Mouse (Mus musculus) liver, embryonic 15.5 days (tissue): ENCODE measurements around the gene Epb41. TPM values are rescaled to one million over a fixed set of nuclear protein-coding genes. Genes with fewer than 3 reads are reported as not detected.

Experiments used
- ATAC-seq: fragments of 200-750 bp; cut with Nextera tagmentation; 2 replicates; pipeline ENCODE4 v1.8.0; 2017; ENCODE audit warnings: moderate number of reproducible peaks, mild to moderate bottlenecking, moderate library complexity; ENCODE audit not compliant: insufficient read depth
- H3K27ac ChIP-seq: fragments of 300-500 bp; sonication (generic); replicated peaks from 2 replicates; pipeline ENCODE4 v1.5.1; 2015; ENCODE audit warnings: mild to moderate bottlenecking, inconsistent platforms
- H3K27me3 ChIP-seq: fragments of 300-500 bp; sonication (generic); 2 replicates; pipeline ENCODE4 v1.6.1; 2015; ENCODE audit warnings: mild to moderate bottlenecking, inconsistent platforms
- H3K36me3 ChIP-seq: fragments of 300-500 bp; sonication (generic); replicated peaks from 2 replicates; pipeline ENCODE4 v1.6.1; 2015; ENCODE audit warnings: moderate library complexity, mild to moderate bottlenecking, inconsistent platforms
- H3K4me1 ChIP-seq: fragments of 300-500 bp; sonication (generic); replicated peaks from 2 replicates; pipeline ENCODE4 v1.6.1; 2015; ENCODE audit warnings: inconsistent platforms
- H3K4me2 ChIP-seq: fragments of 300-500 bp; sonication (generic); 2 replicates; pipeline ENCODE4 v1.6.1; 2015; ENCODE audit warnings: moderate library complexity, mild to moderate bottlenecking, inconsistent platforms
- H3K4me3 ChIP-seq: fragments of 300-500 bp; sonication (generic); replicated peaks from 2 replicates; pipeline ENCODE4 v1.5.1; 2015; ENCODE audit warnings: mild to moderate bottlenecking, inconsistent platforms
- H3K9ac ChIP-seq: fragments of 300-500 bp; sonication (generic); 2 replicates; pipeline ENCODE4 v1.6.1; 2015; ENCODE audit warnings: moderate library complexity, mild to moderate bottlenecking, inconsistent platforms
- H3K9me3 ChIP-seq: fragments of 300-500 bp; sonication (generic); replicated peaks from 2 replicates; pipeline ENCODE4 v1.6.1; 2016; ENCODE audit warnings: inconsistent platforms
- WGBS: fragments of 180-500 bp; shearing (Covaris S2); methylation state at CpG from one replicate; pipeline ENCODE4 v1.1.7; 2015; ENCODE audit warnings: mixed read lengths; ENCODE audit not compliant: insufficient replicate concordance; 5-methylcytosine and 5-hydroxymethylcytosine counted together
- polyA plus RNA-seq: library from polyadenylated mRNA; unstranded; fragments of >200 nt; fragmentation: Nextera tagmentation; extraction: Ambion mirVana; gene quantifications from 2 replicates; pipeline ENCODE4 v1.2.1, GENCODE M21; 2015

Gene Epb41
- polyA plus RNA-seq, 1 experiment from 2014 or later, result 181 TPM

- WGBS, result 77% methylated on average over 8 of the region's 8 CpGs
- H3K4me1 ChIP-seq, result no peaks in the 10 kb centered on the region
- no peak for ATAC-seq
- H3K4me2 ChIP-seq, result no peak overlapping the region
- H3K4me3 ChIP-seq, result no peak overlapping the region
- H3K9ac ChIP-seq, result no peak overlapping the region
- peaks cover 92% of the 10 kb centered on the region for H3K36me3 ChIP-seq
- no peaks in the 10 kb centered on the region for H3K9me3 ChIP-seq
- no peak overlapping the region for H3K27ac ChIP-seq
- no peaks in the 10 kb centered on the region for H3K27me3 ChIP-seq
Observed at GRCm38 (mm10) chr4:131950657-131951056, 124.5 kb downstream of the Epb41 start.

DNA sequence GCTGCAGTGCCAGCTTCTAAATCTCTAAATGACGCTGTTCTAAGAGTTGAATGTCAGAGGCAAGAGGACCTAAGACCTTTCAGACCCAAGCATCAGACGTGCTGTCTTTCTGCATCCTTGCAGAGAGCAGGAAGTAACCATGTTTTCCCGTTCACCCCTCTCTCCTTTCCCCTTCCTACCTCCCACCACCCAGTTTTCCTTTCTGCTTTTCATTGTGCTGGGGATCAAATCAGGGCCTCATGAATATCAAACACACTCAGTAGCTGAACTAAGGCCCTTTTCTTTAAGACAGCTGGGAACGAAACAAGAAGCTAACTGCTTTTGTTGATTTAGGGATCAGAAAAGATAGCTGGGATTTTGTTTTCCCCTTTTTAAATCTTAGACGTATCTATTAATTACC, 125.2 kb downstream of the Epb41 start:
- WGBS, result 81% methylated on average over 5 of the region's 5 CpGs
- ATAC-seq, result no peak
- Histone ChIP-seq H3K9me3 (no peaks in the 10 kb centered on the region), H3K4me2 (no peak overlapping the region), H3K4me3 (no peak overlapping the region), H3K9ac (no peak overlapping the region), H3K27ac (no peak overlapping the region), H3K27me3 (no peaks in the 10 kb centered on the region), H3K4me1 (no peaks in the 10 kb centered on the region), H3K36me3 (peaks cover 92% of the 10 kb centered on the region)

GRCm38 (mm10) chr4:131947848-131948247, 127.3 kb downstream of the Epb41 start:
- Histone ChIP-seq H3K9ac (no peak overlapping the region), H3K27me3 (no peaks in the 10 kb centered on the region), H3K9me3 (no peaks in the 10 kb centered on the region), H3K4me2 (no peak overlapping the region), H3K36me3 (peaks cover 92% of the 10 kb centered on the region), H3K4me1 (no peaks in the 10 kb centered on the region), H3K4me3 (no peak overlapping the region), H3K27ac (no peak overlapping the region)
- no peak for ATAC-seq
- WGBS, result 88% methylated on average over 11 of the region's 11 CpGs

DNA sequence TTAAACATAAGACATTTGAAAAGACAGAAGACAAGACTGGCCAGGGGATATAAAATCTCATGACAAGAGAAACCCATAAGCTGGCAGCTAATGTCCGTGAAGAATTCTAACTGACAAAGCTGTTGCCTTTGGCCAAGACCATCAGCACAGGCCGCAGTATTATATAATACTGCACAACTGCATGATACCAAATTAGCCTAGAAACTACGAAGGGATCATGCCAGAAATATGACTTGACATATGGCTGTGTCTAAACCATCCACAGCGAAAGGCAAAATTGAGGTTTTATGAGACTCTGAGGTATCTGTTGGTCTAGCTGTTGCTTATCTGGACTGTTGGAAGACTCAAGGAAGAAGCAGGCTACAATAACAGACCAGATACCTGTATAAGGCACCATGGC, 134.3 kb downstream of the Epb41 start:
- Histone ChIP-seq H3K4me1 (0 out of 2 replicates have a peak, but pooled peaks cover 5% of the 10 kb centered on the region), H3K4me2 (no peak overlapping the region), H3K9me3 (no peaks in the 10 kb centered on the region), H3K9ac (no peak overlapping the region), H3K4me3 (no peak overlapping the region), H3K27me3 (no peaks in the 10 kb centered on the region), H3K36me3 (peaks cover 99% of the 10 kb centered on the region), H3K27ac (no peak overlapping the region)
- 93% methylated on average over 4 of the region's 4 CpGs for WGBS
- ATAC-seq, result no peak

- 80% methylated on average over 2 of the region's 2 CpGs for whole genome bisulfite sequencing
- Histone ChIP-seq H3K4me3 (no peak overlapping the region), H3K27ac (no peak overlapping the region), H3K9ac (no peak overlapping the region), H3K9me3 (no peaks in the 10 kb centered on the region), H3K27me3 (no peaks in the 10 kb centered on the region), H3K4me2 (no peak overlapping the region), H3K4me1 (0 out of 2 replicates have a peak, but pooled peaks cover 5% of the 10 kb centered on the region), H3K36me3 (peaks cover 100% of the 10 kb centered on the region)
- peak; percentile 30; the same call in 1 of the 2 replicates for ATAC-seq
Observed at GRCm38 (mm10) chr4:131939459-131939858, 135.7 kb downstream of the Epb41 start.

GRCm38 (mm10) chr4:131929146-131929545, 146.0 kb downstream of the Epb41 start:
- no peak overlapping the region for H3K4me3 ChIP-seq
- H3K9ac ChIP-seq, result no peak overlapping the region
- no peaks in the 10 kb centered on the region for H3K9me3 ChIP-seq
- no peak for ATAC-seq
- H3K27ac ChIP-seq, result no peak overlapping the region
- no peak overlapping the region for H3K4me2 ChIP-seq
- H3K4me1 ChIP-seq, result peaks cover 7% of the 10 kb centered on the region
- peaks cover 100% of the 10 kb centered on the region for H3K36me3 ChIP-seq
- peaks cover 7% of the 10 kb centered on the region for H3K27me3 ChIP-seq
- 82% methylated on average over 6 of the region's 6 CpGs for WGBS

GRCm38 (mm10) chr4:131924096-131924810, 150.9 kb downstream of the Epb41 start:
- Histone ChIP-seq H3K36me3 (peaks cover 73% of the 10 kb centered on the region), H3K9me3 (no peaks in the 10 kb centered on the region), H3K4me2 (no peak overlapping the region), H3K27ac (no peak overlapping the region), H3K4me3 (no peak overlapping the region), H3K27me3 (peaks cover 56% of the 10 kb centered on the region), H3K9ac (no peak overlapping the region), H3K4me1 (peaks cover 46% of the 10 kb centered on the region)
- no peak for ATAC-seq
- 82% methylated on average over 6 of the region's 6 CpGs for WGBS

DNA sequence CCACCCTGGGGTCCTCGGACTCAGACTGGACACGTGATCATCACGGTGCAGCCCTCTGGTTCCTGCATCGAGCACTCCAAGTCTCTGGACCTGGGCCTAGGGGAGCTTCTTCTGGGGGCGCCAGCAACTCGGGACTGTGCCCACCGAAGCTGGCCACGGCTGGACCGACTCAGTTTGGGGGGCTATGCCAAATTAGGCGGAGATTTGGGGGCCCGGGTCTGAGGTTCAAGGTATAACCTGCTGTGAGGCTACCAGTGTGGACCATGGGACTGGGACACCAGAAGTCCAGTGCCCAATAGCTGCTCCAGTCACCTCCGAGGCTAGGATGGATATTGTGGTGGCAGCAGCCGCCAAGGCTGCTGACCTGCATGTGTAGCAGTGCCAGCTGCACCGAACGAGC, 152.7 kb downstream of the Epb41 start:
- H3K9ac ChIP-seq, result no peak overlapping the region
- ATAC-seq, result no peak; the same call in 1 of the 2 replicates
- peaks cover 55% of the 10 kb centered on the region for H3K4me1 ChIP-seq
- no peak overlapping the region for H3K27ac ChIP-seq
- WGBS, result 65% methylated on average over 15 of the region's 15 CpGs
- peaks cover 75% of the 10 kb centered on the region for H3K27me3 ChIP-seq
- H3K4me2 ChIP-seq, result peak overlapping the region; percentile 69
- H3K36me3 ChIP-seq, result peaks cover 54% of the 10 kb centered on the region
- no peaks in the 10 kb centered on the region for H3K9me3 ChIP-seq
- peak overlapping the region; percentile 54 for H3K4me3 ChIP-seq

GRCm38 (mm10) chr4:131921461-131922346, 153.4 kb downstream of the Epb41 start, which contains the start of gene Tmem200b:
Gene Tmem200b (plus strand): TSS chr4:131921771.
- H3K9me3 ChIP-seq, result no peaks in the 10 kb centered on the region
- WGBS, result 3% methylated on average over 130 of the region's 130 CpGs
- 0 out of 2 replicates have a peak within 1 kb of the TSS, but pooled peaks have one; percentile 30 for H3K9ac ChIP-seq
- H3K4me3 ChIP-seq, result peak within 1 kb of the TSS; percentile 54
- peaks cover 47% of the 10 kb centered on the region for H3K36me3 ChIP-seq
- ATAC-seq, result peak; percentile 26
- H3K27ac ChIP-seq, result 0 out of 2 replicates have a peak within 1 kb of the TSS, but pooled peaks have one; percentile 14
- peaks cover 82% of the 10 kb centered on the region for H3K27me3 ChIP-seq
- H3K4me2 ChIP-seq, result peak within 1 kb of the TSS; percentile 69
- peaks cover 56% of the 10 kb centered on the region for H3K4me1 ChIP-seq

- Histone ChIP-seq H3K4me1 (peaks cover 65% of the 10 kb centered on the region), H3K9me3 (no peaks in the 10 kb centered on the region), H3K9ac (0 out of 2 replicates have a peak overlapping the region, but pooled peaks have one; percentile 30), H3K4me2 (peak overlapping the region; percentile 69), H3K27me3 (peaks cover 91% of the 10 kb centered on the region), H3K27ac (0 out of 2 replicates have a peak overlapping the region, but pooled peaks have one; percentile 14), H3K36me3 (peaks cover 38% of the 10 kb centered on the region), H3K4me3 (peak overlapping the region; percentile 54)
- ATAC-seq, result no peak
- 2% methylated on average over 70 of the region's 76 CpGs for WGBS
Observed at GRCm38 (mm10) chr4:131920595-131921351, 154.3 kb downstream of the Epb41 start.
